Mouse (Mus musculus) urinary bladder, postnatal 36 days (tissue): Measurements from ENCODE around the gene Axl.

Experiments
- DNase-seq, 2 experiments: peaks; one replicate each; pipeline ENCODE4 v3.0.0; 2022; ENCODE audit warnings: low spot score in 2 of 2, mixed read lengths in 1 of 2

The Axl gene

DNA sequence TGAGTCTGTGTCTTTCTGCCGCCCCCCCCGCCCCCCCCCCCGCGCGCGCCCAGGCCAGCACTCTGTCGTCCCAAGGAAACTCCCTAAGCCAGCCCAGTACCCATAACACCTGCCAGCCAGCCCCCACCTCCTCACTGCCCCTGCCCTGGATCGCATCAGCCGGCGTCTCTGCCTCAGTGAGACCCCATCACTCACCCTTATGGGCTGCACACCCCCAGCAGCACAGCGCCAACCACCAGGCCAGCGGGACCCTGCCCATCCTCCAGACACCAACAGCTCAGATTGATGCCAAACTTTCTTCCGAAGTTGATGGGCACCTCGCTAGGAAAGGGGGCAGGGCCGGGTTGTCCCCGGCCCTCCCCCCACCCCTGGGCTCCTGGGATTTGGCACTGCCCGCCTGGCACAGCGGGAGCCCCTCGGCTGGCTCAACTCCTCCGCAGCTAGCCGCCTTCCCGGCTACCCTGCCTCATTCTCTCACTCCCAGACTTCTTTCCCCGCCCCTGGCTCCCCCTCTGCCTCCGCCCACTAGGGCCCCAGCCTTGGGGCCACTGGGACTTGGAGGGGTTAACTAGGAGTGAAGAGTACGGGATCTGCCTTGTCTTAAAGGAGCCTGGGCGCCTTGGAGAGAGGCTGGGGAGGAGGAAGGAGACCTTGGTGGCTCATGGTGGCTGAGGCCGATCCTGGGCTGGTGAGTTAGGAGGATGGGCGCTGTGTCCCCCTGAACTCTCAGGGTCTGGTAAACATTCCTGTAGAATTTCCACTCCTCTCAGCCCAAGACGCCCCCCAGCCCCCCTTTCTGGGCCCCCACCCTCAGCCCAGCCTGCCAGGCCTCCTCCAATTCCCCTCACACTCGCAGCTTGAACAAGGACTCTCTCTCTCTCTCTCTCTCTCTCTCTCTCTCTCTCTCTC is at the start of gene Axl:
Axl (minus strand) TSS at position 486 of the 909 bp plus-strand sequence.
- DNase-seq = peak; percentile 68 to 79

DNA sequence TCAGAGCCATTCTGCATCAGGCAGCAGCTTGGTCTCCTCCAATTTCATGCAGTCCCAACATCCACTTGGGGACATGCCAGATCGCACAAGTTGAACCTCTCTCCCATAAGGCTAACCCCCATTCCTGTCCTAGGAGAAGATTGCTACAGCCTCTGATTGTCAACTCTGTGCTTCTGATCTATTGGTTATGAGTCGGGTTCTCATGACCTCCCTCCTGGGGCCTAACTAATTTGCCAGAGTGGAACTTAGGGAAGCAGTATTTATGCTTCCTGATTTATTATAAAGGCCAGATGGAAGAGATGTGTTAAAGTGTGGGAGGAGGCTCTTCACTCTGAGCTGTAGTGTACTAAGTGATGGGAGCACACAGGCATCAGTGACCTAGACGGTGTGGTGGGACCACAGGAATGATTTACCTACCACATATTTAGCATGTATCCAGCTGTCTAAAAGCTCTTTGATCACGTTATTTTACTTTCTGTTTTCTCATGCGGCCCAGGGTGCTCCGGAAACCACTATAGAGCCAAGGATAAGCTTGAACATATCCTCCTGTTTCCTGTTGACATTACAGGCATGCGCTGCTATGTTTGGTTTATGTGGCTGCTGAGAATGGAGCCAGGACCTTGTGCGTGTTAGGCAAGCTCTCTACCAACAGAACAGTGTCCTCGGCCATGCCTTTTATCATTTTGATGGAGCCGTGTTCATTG is 46.8 kb upstream of the Axl start:
- DNase-seq = no peak

DNA sequence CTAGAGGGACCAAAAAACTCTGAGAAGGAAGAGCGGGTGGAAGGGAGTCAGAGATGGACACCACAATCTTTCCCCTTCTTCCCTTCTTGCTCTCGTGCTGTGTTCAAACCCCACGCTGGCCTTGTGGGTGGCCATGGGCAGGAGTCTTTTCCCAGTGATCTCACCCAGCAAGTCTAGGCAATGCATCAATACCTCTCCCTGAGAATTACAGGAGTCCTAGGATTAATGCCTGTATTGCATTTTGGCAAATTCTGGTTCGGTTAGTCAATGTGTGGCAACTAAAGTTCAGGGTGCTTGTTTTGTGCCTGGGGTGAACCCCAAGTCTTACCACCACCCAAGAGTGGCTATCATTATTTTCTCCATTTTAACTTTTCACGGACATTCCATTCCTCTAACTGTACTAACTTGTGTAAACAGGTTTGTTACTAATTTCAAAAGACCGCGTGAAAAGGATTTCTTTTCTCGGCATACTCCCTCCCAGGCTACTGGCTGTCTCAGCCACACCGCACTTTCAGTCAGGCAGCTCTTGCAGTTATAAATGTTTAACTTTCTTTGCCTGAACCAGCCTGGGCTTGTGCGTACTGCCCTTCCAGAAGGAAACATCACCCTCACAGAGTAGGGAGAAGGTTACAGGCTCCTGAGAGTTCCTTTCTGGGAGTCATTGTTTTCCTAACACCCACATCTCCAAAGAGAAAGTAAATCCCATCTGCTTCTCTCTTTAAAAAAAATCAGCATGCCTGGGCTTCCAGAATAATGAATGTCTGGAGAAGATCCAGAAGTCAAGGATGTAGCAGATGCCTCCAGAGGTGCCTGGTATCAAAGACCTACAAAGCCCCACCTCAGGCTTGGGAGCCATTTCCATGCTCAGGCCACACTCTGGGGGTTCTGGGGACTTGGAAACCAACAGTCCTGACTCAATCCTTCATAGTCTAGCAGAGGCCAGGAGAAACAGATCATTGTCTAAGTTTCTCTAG is 43.3 kb upstream of the Axl start:
- peak; percentile 44 to 45 for DNase-seq

- no peak for DNase-seq
These were observed 41.7 kb upstream of the Axl start for GRCm38 (mm10) chr7:25830251-25830650.

DNA sequence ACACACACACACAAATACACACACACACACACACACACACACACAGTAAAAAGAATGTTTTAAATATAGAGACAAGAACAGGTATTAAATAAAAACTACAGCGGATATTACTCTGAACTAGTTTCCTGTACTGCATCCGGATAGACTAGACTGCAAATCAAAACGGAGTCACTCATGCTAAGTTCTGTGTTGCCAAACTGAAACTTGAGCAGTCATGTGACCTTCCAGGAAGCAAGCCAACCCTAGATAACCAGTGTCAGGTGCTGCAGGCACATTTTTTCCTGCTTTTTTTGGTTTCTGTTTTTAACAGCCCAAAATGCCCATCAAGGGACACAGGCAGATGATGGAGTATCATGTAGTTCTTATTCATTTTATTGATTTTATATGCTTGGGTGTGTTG is 38.7 kb upstream of the Axl start:
- DNase-seq = peak in 1 of 2 experiments; percentile 58

- DNase-seq = no peak
These were observed 37.5 kb upstream of the Axl start for GRCm38 (mm10) chr7:25826029-25826428.

DNA sequence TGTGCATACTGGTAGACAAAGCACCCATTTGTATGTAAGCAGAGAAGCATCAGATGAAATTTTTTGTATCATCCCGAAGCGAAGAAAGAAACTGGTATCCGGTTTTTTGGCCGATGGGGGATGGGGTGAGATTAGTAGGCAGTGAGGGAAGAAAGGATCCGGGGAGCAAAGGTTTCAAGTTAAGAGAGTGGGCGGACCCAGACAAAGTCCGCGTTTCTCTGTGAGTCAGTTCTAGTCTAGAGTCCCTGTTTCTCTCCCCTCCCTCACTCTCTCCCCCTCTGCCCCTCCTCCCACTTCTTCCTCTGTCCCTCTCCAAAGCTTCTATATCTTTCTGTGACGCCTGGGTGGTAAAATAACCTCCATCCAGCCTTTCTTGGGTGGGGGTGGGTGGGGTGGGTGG is 36.5 kb upstream of the Axl start:
- no peak for DNase-seq

GRCm38 (mm10) chr7:25816241-25816919 is 27.9 kb upstream of the Axl start, which contains the start of gene Cyp2s1:
Gene Cyp2s1 (minus strand): TSS chr7:25816913.
- DNase-seq = peak; percentile 56 to 64

DNA sequence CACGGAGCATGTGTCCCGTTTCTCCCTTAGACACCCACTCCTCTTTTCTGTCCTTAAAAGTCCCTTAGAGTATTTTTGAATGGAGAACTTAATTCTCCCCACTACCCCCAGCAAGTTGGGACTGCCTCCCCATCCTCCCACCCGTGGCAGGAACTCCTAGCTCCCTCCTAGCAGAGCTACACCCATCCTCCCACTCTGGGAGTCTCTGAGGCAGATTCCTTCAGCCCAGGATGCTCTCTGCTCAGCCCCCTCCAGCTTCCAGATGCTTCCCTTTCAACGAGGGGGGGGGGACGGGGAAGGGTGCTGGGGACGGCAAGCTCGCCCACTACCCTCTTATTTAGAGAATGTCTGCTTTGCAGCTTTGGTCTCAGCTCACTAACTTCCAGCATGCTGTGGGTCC is 27.1 kb upstream of the Axl start:
- no peak for DNase-seq

GRCm38 (mm10) chr7:25814711-25815110 is 26.2 kb upstream of the Axl start:
- DNase-seq = no peak

DNA sequence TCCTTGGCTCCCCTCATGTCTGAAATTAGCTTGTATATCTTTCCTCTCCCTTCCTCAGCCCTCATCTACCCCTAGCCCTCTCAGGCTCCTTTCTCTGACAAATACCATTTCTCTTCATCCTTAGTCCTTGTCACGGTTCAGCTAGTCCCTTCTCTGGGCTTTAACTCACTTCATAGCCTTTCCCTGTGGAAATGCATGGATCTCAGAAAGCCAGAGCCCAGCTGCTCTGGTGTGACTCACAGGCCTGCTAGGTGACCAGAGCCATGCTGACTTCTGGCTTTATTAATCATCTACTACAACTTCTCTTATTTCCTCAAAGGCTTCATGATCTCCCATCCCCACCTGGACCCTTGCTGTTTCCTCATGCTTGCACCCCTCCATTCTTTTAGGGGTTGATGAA is 23.7 kb upstream of the Axl start:
- DNase-seq = no peak

DNA sequence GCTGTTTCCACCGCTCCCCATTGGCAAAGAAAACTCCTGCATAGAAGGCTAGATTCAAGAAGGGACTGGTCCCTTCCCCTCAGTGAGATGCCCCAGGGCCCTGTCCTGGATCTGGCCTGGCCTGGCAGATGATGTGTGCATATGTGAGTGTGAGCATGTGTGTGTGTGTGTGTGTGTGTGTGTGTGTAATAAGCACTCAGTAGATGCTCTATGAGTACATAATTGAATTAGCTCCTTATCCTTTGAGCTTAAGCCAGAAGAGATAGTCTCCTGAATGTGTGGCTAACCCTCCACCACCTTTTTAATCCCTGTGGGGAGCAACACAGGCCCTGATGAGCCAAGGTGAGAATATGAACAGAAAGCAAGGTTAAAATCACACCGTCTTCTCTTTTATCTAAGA is 23.2 kb upstream of the Axl start:
- DNase-seq = no peak

DNA sequence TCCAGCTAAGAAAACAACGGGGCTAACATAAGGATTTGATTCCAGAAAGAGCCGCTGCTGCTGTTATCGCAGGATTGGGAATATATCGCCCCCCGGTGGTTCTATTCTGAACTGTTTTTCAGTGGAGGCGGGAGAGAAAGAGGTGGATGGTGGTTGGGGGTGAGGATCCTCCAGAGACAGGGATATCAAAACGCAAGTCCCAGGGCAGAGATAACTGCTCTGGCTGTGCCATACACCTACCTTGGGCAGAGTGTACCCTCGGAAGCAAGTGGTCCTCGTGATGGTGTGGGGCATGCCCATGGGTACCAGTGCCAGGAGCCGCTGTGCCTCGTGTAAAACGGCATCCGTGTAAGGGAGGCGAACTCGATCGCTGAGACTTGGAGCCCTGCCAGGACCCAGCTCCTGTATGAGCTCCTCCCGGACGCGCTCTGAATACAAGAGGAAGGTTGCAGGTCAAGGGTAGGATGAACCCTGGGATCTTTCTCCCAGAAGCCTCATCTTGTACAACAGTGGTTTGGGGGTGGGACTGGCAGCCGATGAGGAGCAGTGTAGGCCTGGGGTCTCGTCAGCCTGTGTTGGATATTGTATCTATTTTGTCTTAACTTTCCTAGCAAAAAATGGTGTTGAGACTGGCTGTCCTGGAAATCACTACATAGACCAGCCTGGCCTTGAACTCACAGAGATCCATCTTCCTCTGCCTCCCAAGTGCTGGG is 17.3 kb upstream of the Axl start:
- DNase-seq = peak; percentile 56 to 72

- DNase-seq = no peak
These were observed 16.3 kb upstream of the Axl start for GRCm38 (mm10) chr7:25804792-25805191.

- DNase-seq = no peak
These were observed 15.0 kb upstream of the Axl start for GRCm38 (mm10) chr7:25803460-25803859.

- DNase-seq = peak; percentile 62 to 85
These were observed 14.0 kb upstream of the Axl start for GRCm38 (mm10) chr7:25802241-25803125.

DNA sequence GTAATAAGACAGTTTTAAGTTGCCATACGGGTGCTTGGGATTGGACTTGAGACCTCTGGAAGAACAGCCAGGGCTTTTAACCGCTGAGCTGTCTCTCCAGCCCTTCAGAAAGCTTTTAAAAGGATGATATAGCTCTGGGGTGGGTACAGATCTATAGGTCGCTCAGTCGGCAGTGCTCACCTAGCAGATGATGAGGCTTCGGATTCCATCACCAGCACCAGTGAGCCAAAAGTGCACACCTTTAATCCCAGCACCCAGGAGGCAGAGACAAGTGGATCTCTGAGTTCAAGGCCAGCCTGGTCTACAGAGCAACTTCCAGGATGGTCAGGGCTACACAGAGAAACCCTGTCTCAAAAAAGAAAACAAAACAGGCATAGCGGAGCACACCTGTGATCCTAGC is 12.5 kb upstream of the Axl start:
- no peak for DNase-seq

DNA sequence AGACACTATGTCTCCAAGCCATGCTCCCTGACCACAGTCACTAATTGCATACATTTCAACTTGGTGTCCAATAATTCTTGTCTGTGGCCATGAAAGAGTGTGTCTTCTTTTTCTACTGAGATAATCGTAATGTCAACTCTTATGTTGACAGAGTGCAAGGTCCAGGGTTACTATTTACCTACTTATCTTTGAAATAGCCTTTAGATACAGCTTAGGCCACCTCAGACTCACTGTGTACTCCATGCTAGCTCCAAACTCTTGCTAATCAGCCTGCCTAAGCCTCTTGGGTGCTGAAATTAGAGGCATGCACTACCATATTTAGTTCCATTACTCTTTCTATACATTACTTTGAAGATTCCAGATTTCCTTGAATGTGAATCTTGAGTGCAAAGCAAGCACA is 10.9 kb upstream of the Axl start:
- DNase-seq = no peak

DNA sequence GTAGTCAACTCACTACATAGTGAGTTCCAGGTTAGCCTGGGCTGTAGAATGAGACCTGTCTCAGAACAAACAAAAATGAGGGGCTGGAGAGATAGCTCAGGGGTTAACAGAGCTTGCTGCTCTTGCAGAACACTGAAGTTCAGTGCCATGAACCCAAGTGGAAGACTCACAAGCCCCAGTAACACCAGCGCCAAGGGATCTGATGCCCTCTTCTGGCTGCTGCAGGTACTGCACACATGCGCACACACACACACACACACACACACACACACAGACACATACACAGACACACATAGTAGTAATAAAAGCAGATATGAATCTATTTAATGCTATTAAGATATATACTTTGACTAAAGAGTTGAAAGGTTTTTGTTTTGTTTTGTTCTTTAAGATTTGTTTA is 10.0 kb upstream of the Axl start:
- DNase-seq = no peak

DNA sequence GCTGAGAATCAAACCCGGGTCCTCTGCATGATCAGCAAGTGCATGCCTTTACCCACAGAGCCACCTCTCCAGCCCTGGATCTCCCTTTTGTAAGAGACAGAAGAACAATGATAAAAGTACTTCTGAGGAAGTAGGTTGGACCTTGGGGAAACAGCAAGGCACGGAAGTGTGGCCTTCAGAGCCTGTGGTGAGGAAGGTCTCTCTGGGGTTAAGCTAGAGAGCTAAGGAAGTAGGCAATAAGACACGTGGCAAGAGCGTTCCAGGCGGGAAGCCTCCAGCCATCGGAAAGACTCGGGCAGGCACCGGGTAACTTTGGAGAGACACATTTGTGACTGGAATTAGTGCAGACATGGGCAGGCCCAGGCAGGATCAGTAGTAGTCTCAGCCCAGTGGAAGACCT is 6.3 kb upstream of the Axl start:
- no peak for DNase-seq
